Mouse (Mus musculus) liver, adult 2 months (tissue): ENCODE measurements at regions not wholly inside any gene's neighbourhood (a gene's known extent, or its start where the extent isn't known, plus 50 kb on each side); places are given as distances from the start of the nearest gene placed in this dataset.

Experiments used
- DNase-seq: peaks from one replicate; pipeline ENCODE4 v3.0.0-alpha.2; 2011; ENCODE audit warnings: low read depth, low spot score; ENCODE audit errors: extremely low read depth
- H3K27ac ChIP-seq: fragments of 200-500 bp; replicated peaks from 2 replicates; pipeline ENCODE4 v1.5.1; 2012; ENCODE audit warnings: low read depth, mild to moderate bottlenecking, control low read depth, inconsistent platforms, low read length; ENCODE audit not compliant: insufficient read depth
- H3K27me3 ChIP-seq: fragments of 200-500 bp; 2 replicates; pipeline ENCODE4 v1.6.1; 2012; ENCODE audit warnings: mild to moderate bottlenecking, moderate library complexity, low read length, inconsistent platforms; ENCODE audit not compliant: control insufficient read depth, insufficient read depth
- H3K36me3 ChIP-seq: fragments of 200-500 bp; 2 replicates; pipeline ENCODE4 v1.6.1; 2012; ENCODE audit warnings: low read length, inconsistent platforms; ENCODE audit not compliant: control insufficient read depth, insufficient read depth
- H3K4me1 ChIP-seq: fragments of 200-500 bp; 2 replicates; pipeline ENCODE4 v1.6.1; 2011; ENCODE audit warnings: low read length; ENCODE audit not compliant: control insufficient read depth, insufficient read depth
- H3K4me3 ChIP-seq: fragments of 200-500 bp; 2 replicates; pipeline ENCODE4 v1.5.1; 2011; ENCODE audit warnings: low read depth, mild to moderate bottlenecking, control low read depth, low read length, moderate library complexity; ENCODE audit not compliant: insufficient read depth
- H3K79me2 ChIP-seq: fragments of 200-500 bp; 2 replicates; pipeline ENCODE4 v1.6.1; 2012; ENCODE audit warnings: inconsistent platforms, mild to moderate bottlenecking, low read length, moderate library complexity; ENCODE audit not compliant: control insufficient read depth, insufficient read depth
- H3K9ac ChIP-seq: fragments of 200-500 bp; 2 replicates; pipeline ENCODE4 v1.6.1; 2012; ENCODE audit warnings: low read depth, mild to moderate bottlenecking, control low read depth, inconsistent platforms, low read length
- CTCF ChIP-seq: fragments of 200-500 bp; IDR thresholded peaks from 2 replicates; pipeline ENCODE4 v1.5.1; 2011; ENCODE audit warnings: low read depth, low read length, control low read depth
- POLR2A ChIP-seq: fragments of 200-500 bp; IDR thresholded peaks from 2 replicates; pipeline ENCODE4 v1.6.1; 2011; ENCODE audit warnings: low read length, control low read depth; ENCODE audit not compliant: insufficient read depth; ENCODE audit errors: extremely low read depth
- WGBS: fragments of 180-500 bp; shearing (Covaris S2); methylation state at CpG from one replicate; pipeline ENCODE4 v1.1.7; 2018; 5-methylcytosine and 5-hydroxymethylcytosine counted together

GRCm38 (mm10) chr1:151045334-151045733 lies 52.1 kb upstream of the Hmcn1 start:
- no peak overlapping the region for H3K9ac ChIP-seq
- H3K27me3 ChIP-seq = no peaks in the 10 kb centered on the region
- no peaks in the 10 kb centered on the region for H3K79me2 ChIP-seq
- TF ChIP-seq POLR2A = no peak
- no peak for TF ChIP-seq CTCF
- no peak overlapping the region for H3K27ac ChIP-seq
- no peak for DNase-seq
- H3K36me3 ChIP-seq = no peaks in the 10 kb centered on the region
- H3K4me3 ChIP-seq = no peak overlapping the region
- WGBS = 76% methylated on average over 5 of the region's 5 CpGs
- peaks cover 4% of the 10 kb centered on the region for H3K4me1 ChIP-seq

- DNase-seq = no peak
- H3K4me1 ChIP-seq = no peaks in the 10 kb centered on the region
- no peaks in the 10 kb centered on the region for H3K36me3 ChIP-seq
- H3K79me2 ChIP-seq = no peaks in the 10 kb centered on the region
- H3K27me3 ChIP-seq = no peaks in the 10 kb centered on the region
- H3K4me3 ChIP-seq = no peak overlapping the region
- TF ChIP-seq POLR2A = no peak
- no peak for TF ChIP-seq CTCF
- H3K9ac ChIP-seq = no peak overlapping the region
- no peak overlapping the region for H3K27ac ChIP-seq
- 76% methylated on average over 7 of the region's 7 CpGs for WGBS
These were observed 53.4 kb upstream of the Hmcn1 start for GRCm38 (mm10) chr1:151046626-151047025.

GRCm38 (mm10) chr1:151049726-151050506 lies 56.7 kb upstream of the Hmcn1 start:
- Histone ChIP-seq H3K4me1 (no peaks in the 10 kb centered on the region), H3K79me2 (no peaks in the 10 kb centered on the region), H3K36me3 (no peaks in the 10 kb centered on the region), H3K4me3 (no peak overlapping the region), H3K27ac (no peak overlapping the region), H3K27me3 (no peaks in the 10 kb centered on the region), H3K9ac (no peak overlapping the region)
- no peak for TF ChIP-seq POLR2A
- TF ChIP-seq CTCF = no peak
- no peak for DNase-seq
- 86% methylated on average over 19 of the region's 19 CpGs for WGBS

- Histone ChIP-seq H3K79me2 (no peaks in the 10 kb centered on the region), H3K36me3 (no peaks in the 10 kb centered on the region), H3K4me3 (no peak overlapping the region), H3K9ac (no peak overlapping the region), H3K27me3 (no peaks in the 10 kb centered on the region), H3K4me1 (no peaks in the 10 kb centered on the region), H3K27ac (no peak overlapping the region)
- TF ChIP-seq CTCF (no peak), POLR2A (no peak)
- no peak for DNase-seq
- 99% methylated on average over 3 of the region's 3 CpGs for WGBS
These were observed 57.2 kb upstream of the Hmcn1 start for GRCm38 (mm10) chr1:151050507-151050816.

GRCm38 (mm10) chr1:151053268-151053667 lies 60.0 kb upstream of the Hmcn1 start:
- Histone ChIP-seq H3K4me3 (no peak overlapping the region), H3K9ac (no peak overlapping the region), H3K27me3 (no peaks in the 10 kb centered on the region), H3K4me1 (no peaks in the 10 kb centered on the region), H3K36me3 (no peaks in the 10 kb centered on the region), H3K27ac (no peak overlapping the region), H3K79me2 (no peaks in the 10 kb centered on the region)
- WGBS = 55% methylated on average over 5 of the region's 5 CpGs
- no peak for DNase-seq
- TF ChIP-seq POLR2A (no peak), CTCF (no peak)

GRCm38 (mm10) chr1:151055396-151055795 lies 62.2 kb upstream of the Hmcn1 start:
- TF ChIP-seq POLR2A = no peak
- TF ChIP-seq CTCF = no peak
- WGBS = 88% methylated on average over 6 of the region's 6 CpGs
- Histone ChIP-seq H3K9ac (no peak overlapping the region), H3K4me1 (no peaks in the 10 kb centered on the region), H3K36me3 (no peaks in the 10 kb centered on the region), H3K27me3 (no peaks in the 10 kb centered on the region), H3K4me3 (no peak overlapping the region), H3K27ac (no peak overlapping the region), H3K79me2 (no peaks in the 10 kb centered on the region)
- no peak for DNase-seq
